Mouse (Mus musculus) olfactory bulb, adult 2 months (tissue): ENCODE results near the gene Stk10.

Experiments used
- CTCF ChIP-seq: fragments of 200-500 bp; IDR thresholded peaks from 2 replicates; pipeline ENCODE4 v1.5.1; 2012; ENCODE audit warnings: low read depth, mild to moderate bottlenecking, low read length, moderate library complexity; ENCODE audit not compliant: insufficient read depth
- POLR2A ChIP-seq: fragments of 200-500 bp; IDR thresholded peaks from 2 replicates; pipeline ENCODE4 v1.6.1; 2012; ENCODE audit warnings: mild to moderate bottlenecking, low read depth, low read length, moderate library complexity; ENCODE audit not compliant: insufficient read depth

- TF ChIP-seq CTCF, result no peak
- TF ChIP-seq POLR2A, result no peak
Measured at GRCm38 (mm10) chr11:32564629-32565028, 31.5 kb downstream of the Stk10 start.
